Mouse (Mus musculus): ENCODE measurements at regions not wholly inside any gene's neighbourhood (a gene's known extent, or its start where the extent isn't known, plus 50 kb on each side); places are given as distances from the start of the nearest gene placed in this dataset.

- H3K27me3 ChIP-seq (replicated peaks) = no peaks in the 10 kb centered on the region
- no peaks in the 10 kb centered on the region for H3K4me1 ChIP-seq
- no peak overlapping the region for H3K4me3 ChIP-seq
- no peaks in the 10 kb centered on the region for H3K9me3 ChIP-seq
- no peak overlapping the region for H3K9ac ChIP-seq
- WGBS = 85% methylated on average over 5 of the region's 5 CpGs
- no peak for ATAC-seq (ENCODE audit: extremely low read depth, insufficient number of reproducible peaks, low FRiP score, low TSS enrichment)
- H3K4me2 ChIP-seq = no peak overlapping the region
- no peak overlapping the region for H3K27ac ChIP-seq (replicated peaks)
- no peaks in the 10 kb centered on the region for H3K36me3 ChIP-seq
These were observed 768.0 kb downstream of the Gm826 start for GRCm38 (mm10) chr2:159565921-159566320.

- no peaks in the 10 kb centered on the region for H3K36me3 ChIP-seq
- no peaks in the 10 kb centered on the region for H3K27me3 ChIP-seq (replicated peaks)
- no peak for ATAC-seq (ENCODE audit: extremely low read depth, insufficient number of reproducible peaks, low FRiP score, low TSS enrichment)
- H3K4me2 ChIP-seq = no peak overlapping the region
- H3K9me3 ChIP-seq = no peaks in the 10 kb centered on the region
- no peak overlapping the region for H3K4me3 ChIP-seq
- no peak overlapping the region for H3K27ac ChIP-seq (replicated peaks)
- no peak overlapping the region for H3K9ac ChIP-seq
- H3K4me1 ChIP-seq = no peaks in the 10 kb centered on the region
- WGBS = 54% methylated on average over 5 of the region's 5 CpGs
These were observed 767.5 kb downstream of the Gm826 start for GRCm38 (mm10) chr2:159566461-159566860.

GRCm38 (mm10) chr2:159568391-159568790 is 765.6 kb downstream of the Gm826 start:
- ATAC-seq (ENCODE audit: extremely low read depth, insufficient number of reproducible peaks, low FRiP score, low TSS enrichment) = no peak
- no peak overlapping the region for H3K4me2 ChIP-seq
- no peak overlapping the region for H3K27ac ChIP-seq (replicated peaks)
- H3K9me3 ChIP-seq = no peaks in the 10 kb centered on the region
- no peaks in the 10 kb centered on the region for H3K4me1 ChIP-seq
- H3K9ac ChIP-seq = no peak overlapping the region
- H3K27me3 ChIP-seq (replicated peaks) = no peaks in the 10 kb centered on the region
- WGBS = 69% methylated on average over 4 of the region's 4 CpGs
- no peaks in the 10 kb centered on the region for H3K36me3 ChIP-seq
- no peak overlapping the region for H3K4me3 ChIP-seq

- Histone ChIP-seq H3K27me3 (replicated peaks) (no peaks in the 10 kb centered on the region), H3K4me2 (no peak overlapping the region), H3K4me3 (no peak overlapping the region), H3K9ac (no peak overlapping the region), H3K4me1 (no peaks in the 10 kb centered on the region), H3K36me3 (no peaks in the 10 kb centered on the region), H3K9me3 (no peaks in the 10 kb centered on the region), H3K27ac (replicated peaks) (no peak overlapping the region)
- WGBS = 69% methylated on average over 2 of the region's 2 CpGs
- no peak for ATAC-seq (ENCODE audit: extremely low read depth, insufficient number of reproducible peaks, low FRiP score, low TSS enrichment)
These were observed 762.1 kb downstream of the Gm826 start for GRCm38 (mm10) chr2:159571862-159572261.

GRCm38 (mm10) chr2:159575271-159575670 is 758.7 kb downstream of the Gm826 start:
- Histone ChIP-seq H3K27me3 (replicated peaks) (no peaks in the 10 kb centered on the region), H3K4me2 (no peak overlapping the region), H3K27ac (replicated peaks) (no peak overlapping the region), H3K4me1 (no peaks in the 10 kb centered on the region), H3K9me3 (no peaks in the 10 kb centered on the region), H3K4me3 (no peak overlapping the region), H3K36me3 (no peaks in the 10 kb centered on the region), H3K9ac (no peak overlapping the region)
- WGBS = 73% methylated on average over 5 of the region's 5 CpGs
- ATAC-seq (ENCODE audit: extremely low read depth, insufficient number of reproducible peaks, low FRiP score, low TSS enrichment) = no peak

- 50% methylated on average over 8 of the region's 8 CpGs for WGBS
These were observed 750.9 kb downstream of the Gm826 start for GRCm38 (mm10) chr2:159583103-159583502.

GRCm38 (mm10) chr2:159584641-159585040 is 749.3 kb downstream of the Gm826 start:
- Histone ChIP-seq H3K4me3 (no peak overlapping the region), H3K9me3 (no peaks in the 10 kb centered on the region), H3K9ac (no peak overlapping the region), H3K36me3 (no peaks in the 10 kb centered on the region), H3K27ac (replicated peaks) (no peak overlapping the region), H3K27me3 (replicated peaks) (no peaks in the 10 kb centered on the region), H3K4me2 (no peak overlapping the region), H3K4me1 (no peaks in the 10 kb centered on the region)
- no peak for ATAC-seq (ENCODE audit: extremely low read depth, insufficient number of reproducible peaks, low FRiP score, low TSS enrichment)

More at GRCm38 (mm10) chr2:159583103-159583502, 750.9 kb downstream of the Gm826 start:
- no peaks in the 10 kb centered on the region for H3K27me3 ChIP-seq (replicated peaks)
- no peaks in the 10 kb centered on the region for H3K4me1 ChIP-seq
- H3K4me3 ChIP-seq = no peak overlapping the region
- H3K27ac ChIP-seq (replicated peaks) = no peak overlapping the region
- H3K9ac ChIP-seq = no peak overlapping the region
- no peak overlapping the region for H3K4me2 ChIP-seq
- no peaks in the 10 kb centered on the region for H3K9me3 ChIP-seq
- H3K36me3 ChIP-seq = no peaks in the 10 kb centered on the region
- no peak for ATAC-seq (ENCODE audit: extremely low read depth, insufficient number of reproducible peaks, low FRiP score, low TSS enrichment)

- Histone ChIP-seq H3K9ac (no peak overlapping the region), H3K4me1 (0 out of 2 replicates have a peak, but pooled peaks cover 3% of the 10 kb centered on the region), H3K27ac (replicated peaks) (no peak overlapping the region), H3K4me2 (no peak overlapping the region), H3K4me3 (no peak overlapping the region), H3K36me3 (no peaks in the 10 kb centered on the region), H3K9me3 (no peaks in the 10 kb centered on the region), H3K27me3 (replicated peaks) (no peaks in the 10 kb centered on the region)
- ATAC-seq (ENCODE audit: extremely low read depth, insufficient number of reproducible peaks, low FRiP score, low TSS enrichment) = no peak
- WGBS = 50% methylated on average over 6 of the region's 6 CpGs
These were observed 747.1 kb downstream of the Gm826 start for GRCm38 (mm10) chr2:159586697-159587473.

- Histone ChIP-seq H3K36me3 (no peaks in the 10 kb centered on the region), H3K4me3 (no peak overlapping the region), H3K27ac (replicated peaks) (no peak overlapping the region), H3K4me2 (no peak overlapping the region), H3K4me1 (peaks cover 7% of the 10 kb centered on the region), H3K27me3 (replicated peaks) (no peaks in the 10 kb centered on the region), H3K9ac (no peak overlapping the region), H3K9me3 (no peaks in the 10 kb centered on the region)
- no peak for ATAC-seq (ENCODE audit: extremely low read depth, insufficient number of reproducible peaks, low FRiP score, low TSS enrichment)
- WGBS = 14% methylated on average over 2 of the region's 2 CpGs
These were observed 742.4 kb downstream of the Gm826 start for GRCm38 (mm10) chr2:159591396-159592124.

GRCm38 (mm10) chr2:159592841-159593240 is 741.1 kb downstream of the Gm826 start:
- peaks cover 10% of the 10 kb centered on the region for H3K4me1 ChIP-seq
- H3K27ac ChIP-seq (replicated peaks) = no peak overlapping the region
- no peaks in the 10 kb centered on the region for H3K27me3 ChIP-seq (replicated peaks)
- H3K9ac ChIP-seq = no peak overlapping the region
- 30% methylated on average over 5 of the region's 5 CpGs for WGBS
- H3K36me3 ChIP-seq = no peaks in the 10 kb centered on the region
- H3K4me3 ChIP-seq = no peak overlapping the region
- 0 out of 2 replicates have a peak overlapping the region, but pooled peaks have one; percentile 16 for H3K4me2 ChIP-seq
- no peak for ATAC-seq (ENCODE audit: extremely low read depth, insufficient number of reproducible peaks, low FRiP score, low TSS enrichment)
- H3K9me3 ChIP-seq = no peaks in the 10 kb centered on the region

- no peak overlapping the region for H3K4me3 ChIP-seq
- no peak overlapping the region for H3K27ac ChIP-seq (replicated peaks)
- WGBS = 78% methylated on average over 6 of the region's 6 CpGs
- no peak overlapping the region for H3K4me2 ChIP-seq
- H3K4me1 ChIP-seq = peaks cover 20% of the 10 kb centered on the region
- no peaks in the 10 kb centered on the region for H3K27me3 ChIP-seq (replicated peaks)
- H3K9me3 ChIP-seq = no peaks in the 10 kb centered on the region
- ATAC-seq (ENCODE audit: extremely low read depth, insufficient number of reproducible peaks, low FRiP score, low TSS enrichment) = no peak
- H3K9ac ChIP-seq = no peak overlapping the region
- H3K36me3 ChIP-seq = no peaks in the 10 kb centered on the region
These were observed 737.7 kb downstream of the Gm826 start for GRCm38 (mm10) chr2:159596285-159596684.
